Mouse (Mus musculus) heart, postnatal 0 days (tissue): ENCODE data around the gene Fam117b.

Experiments used
- CTCF ChIP-seq: IDR thresholded peaks from 2 replicates; pipeline ENCODE4 v1.5.1; 2016; ENCODE audit warnings: antibody characterized with exemption, control low read depth, low read depth
- EP300 ChIP-seq: IDR thresholded peaks from 2 replicates; pipeline ENCODE4 v1.6.1; 2016; ENCODE audit warnings: antibody characterized with exemption, low read depth

DNA sequence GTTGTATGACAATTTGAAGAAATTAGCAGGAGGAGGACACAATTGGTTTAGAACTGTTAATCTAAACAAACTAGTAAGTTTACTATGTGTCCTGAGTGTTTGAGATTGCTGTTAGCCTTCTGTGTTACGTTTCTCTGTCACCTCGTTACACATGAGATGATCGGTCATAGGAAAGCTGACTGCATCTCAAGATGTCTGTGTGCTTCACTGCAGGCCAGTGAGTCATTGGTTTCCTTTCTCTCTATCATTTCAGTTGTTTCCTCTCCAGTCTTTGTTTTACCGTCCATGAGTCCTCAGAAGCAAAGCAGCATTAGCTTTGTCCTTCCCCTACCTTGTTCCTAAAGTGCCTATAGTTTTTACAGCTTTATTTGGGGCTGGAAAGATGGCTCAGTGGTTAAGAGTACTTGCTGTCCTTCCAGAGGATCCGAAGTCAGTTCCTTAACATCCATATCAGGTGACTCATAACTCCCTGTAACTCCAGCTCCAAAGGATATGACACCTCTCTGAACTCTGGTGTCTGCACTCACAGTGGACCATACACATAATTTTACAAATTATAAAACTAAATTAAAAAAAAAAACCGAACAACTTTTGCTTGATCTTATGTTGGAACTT, 53.5 kb downstream of the Fam117b start:
- TF ChIP-seq CTCF, result no peak
- TF ChIP-seq EP300, result no peak
